11 mouse cellular contexts compared by ENCODE assay signal in genomic region chr5:37557274-37557815, GRCm38 (mm10).
DNase-seq lines count a peak whose midpoint lies in the region; ATAC-seq and TF ChIP-seq lines count a peak whose summit lies in the region.
"Had no signal": no experiment of that assay in that cellular context is flagged by ENCODE, and none has a peak within 500 bp of the region (broad histone marks: within the 10 kb centered on the region; RNA-seq: fewer than 3 reads in every experiment).

No protein-coding gene starts in this region.

- TF ChIP-seq CTCF in intestine, postnatal 0 days (IDR thresholded peaks at IDR 0.05; ENCODE audit: low read depth), result no peak

- DNase-seq in adrenal gland, adult (ENCODE audit: inconsistent age in 2 of 2, low spot score in 1 of 2), result peak; percentile 9 to 20
- DNase-seq in adrenal gland, adult 2 months, result no peak
- DNase-seq in kidney, postnatal 25 days, result peak; percentile 15 to 39
- no peak for DNase-seq in kidney, adult 8-10 months
- peak; percentile 46 for DNase-seq in forebrain, embryonic 14.5 days (ENCODE audit: low spot score)
- peak; percentile 20 for DNase-seq in neural tube, embryonic 11.5 days (ENCODE audit: low spot score)
- no peak for DNase-seq in right cerebral cortex, postnatal 36 days (ENCODE audit: low spot score in 2 of 2)
- DNase-seq: cerebellum, adult 2 months had no signal

- H3K9ac ChIP-seq in forebrain, embryonic 14.5 days (ENCODE audit: low read length), result no peak overlapping the region
- no peak overlapping the region for H3K9ac ChIP-seq in neural tube, embryonic 11.5 days (ENCODE audit: low read length)
- H3K9ac ChIP-seq in intestine, postnatal 0 days (ENCODE audit: low read depth, low read length), result no peak overlapping the region
- H3K9ac ChIP-seq: lung, embryonic 15.5 days had no signal

- H3K4me2 ChIP-seq in forebrain, embryonic 14.5 days (ENCODE audit: low read length), result no peak overlapping the region
- H3K4me2 ChIP-seq in neural tube, embryonic 11.5 days (ENCODE audit: low read depth), result no peak overlapping the region
- H3K4me2 ChIP-seq in intestine, postnatal 0 days (replicated peaks; ENCODE audit: low read depth), result no peak overlapping the region
- H3K4me2 ChIP-seq: lung, embryonic 15.5 days had no signal

- peak overlapping the region; percentile 21; the same call in 1 of the 2 replicates for H3K27ac ChIP-seq in forebrain, embryonic 14.5 days (ENCODE audit: low read depth, low read length)
- H3K27ac ChIP-seq in neural tube, embryonic 11.5 days (ENCODE audit: low read depth, low read length), result no peak overlapping the region
- H3K27ac ChIP-seq in intestine, postnatal 0 days (ENCODE audit: low read depth, low read length), result no peak overlapping the region
- H3K27ac ChIP-seq: lung, embryonic 15.5 days had no signal

- 0 out of 2 replicates have a peak, but pooled peaks cover 2% of the 10 kb centered on the region for H3K4me1 ChIP-seq in forebrain, embryonic 14.5 days (ENCODE audit: control insufficient read depth, insufficient read depth, low read length)
- no peaks in the 10 kb centered on the region for H3K4me1 ChIP-seq in neural tube, embryonic 11.5 days (ENCODE audit: control insufficient read depth, insufficient read depth, low read length)
- no peaks in the 10 kb centered on the region for H3K4me1 ChIP-seq in intestine, postnatal 0 days (replicated peaks; ENCODE audit: control insufficient read depth, insufficient read depth, low read length)
- H3K4me1 ChIP-seq: lung, embryonic 15.5 days had no signal

- H3K27me3 ChIP-seq in forebrain, embryonic 14.5 days (replicated peaks; ENCODE audit: control insufficient read depth, insufficient read depth, low read length), result no peaks in the 10 kb centered on the region
- no peaks in the 10 kb centered on the region for H3K27me3 ChIP-seq in neural tube, embryonic 11.5 days (ENCODE audit: control insufficient read depth, insufficient read depth, low read length)
- H3K27me3 ChIP-seq in intestine, postnatal 0 days (replicated peaks; ENCODE audit: control insufficient read depth, insufficient read depth, low read length), result no peaks in the 10 kb centered on the region
- H3K27me3 ChIP-seq: lung, embryonic 15.5 days had no signal

- no peaks in the 10 kb centered on the region for H3K9me3 ChIP-seq in forebrain, embryonic 14.5 days (replicated peaks; ENCODE audit: control insufficient read depth, low read length)
- no peaks in the 10 kb centered on the region for H3K9me3 ChIP-seq in neural tube, embryonic 11.5 days (ENCODE audit: control insufficient read depth, low read length)
- no peaks in the 10 kb centered on the region for H3K9me3 ChIP-seq in intestine, postnatal 0 days (ENCODE audit: control insufficient read depth)
- H3K9me3 ChIP-seq: lung, embryonic 15.5 days had no signal

- H3K4me3 ChIP-seq in forebrain, embryonic 14.5 days (ENCODE audit: low read depth, low read length), result no peak overlapping the region
- no peak overlapping the region for H3K4me3 ChIP-seq in neural tube, embryonic 11.5 days (ENCODE audit: low read depth, low read length)
- no peak overlapping the region for H3K4me3 ChIP-seq in intestine, postnatal 0 days (ENCODE audit: low read depth, low read length)
- H3K4me3 ChIP-seq: lung, embryonic 15.5 days had no signal

- WGBS in forebrain, embryonic 14.5 days, result 51% methylated on average over 6 of the region's 6 CpGs
- 67% methylated on average over 6 of the region's 6 CpGs for WGBS in neural tube, embryonic 11.5 days
- WGBS in intestine, postnatal 0 days, result 66% methylated on average over 6 of the region's 6 CpGs

- ATAC-seq in forebrain, embryonic 14.5 days, result peak; percentile 55; the same call in 1 of the 2 replicates
- no peak for ATAC-seq in neural tube, embryonic 11.5 days (ENCODE audit: insufficient read depth, low FRiP score, low TSS enrichment)
- ATAC-seq in intestine, postnatal 0 days, result no peak
- ATAC-seq: activated CD4-positive, CD25-positive, alpha-beta regulatory T cell, adult 4 months had no signal

- H3K36me3 ChIP-seq in forebrain, embryonic 14.5 days (ENCODE audit: control insufficient read depth, insufficient read depth, low read length), result no peaks in the 10 kb centered on the region
- no peaks in the 10 kb centered on the region for H3K36me3 ChIP-seq in neural tube, embryonic 11.5 days (ENCODE audit: control insufficient read depth, insufficient read depth, low read length)
- no peaks in the 10 kb centered on the region for H3K36me3 ChIP-seq in intestine, postnatal 0 days (ENCODE audit: control insufficient read depth, insufficient read depth)
- H3K36me3 ChIP-seq: lung, embryonic 15.5 days had no signal

Comparison
In these comparisons a context has a peak if more than half of its experiments do, and no peak if none do; other contexts are left out.
1. DNase-seq: peak in adrenal gland, adult (2 of 2), kidney, postnatal 25 days (2 of 2), forebrain, embryonic 14.5 days (single experiment) and neural tube, embryonic 11.5 days (single experiment); none in adrenal gland, adult 2 months (single experiment), kidney, adult 8-10 months (0 of 2) and right cerebral cortex, postnatal 36 days (0 of 2).